In the genomic region with DNA sequence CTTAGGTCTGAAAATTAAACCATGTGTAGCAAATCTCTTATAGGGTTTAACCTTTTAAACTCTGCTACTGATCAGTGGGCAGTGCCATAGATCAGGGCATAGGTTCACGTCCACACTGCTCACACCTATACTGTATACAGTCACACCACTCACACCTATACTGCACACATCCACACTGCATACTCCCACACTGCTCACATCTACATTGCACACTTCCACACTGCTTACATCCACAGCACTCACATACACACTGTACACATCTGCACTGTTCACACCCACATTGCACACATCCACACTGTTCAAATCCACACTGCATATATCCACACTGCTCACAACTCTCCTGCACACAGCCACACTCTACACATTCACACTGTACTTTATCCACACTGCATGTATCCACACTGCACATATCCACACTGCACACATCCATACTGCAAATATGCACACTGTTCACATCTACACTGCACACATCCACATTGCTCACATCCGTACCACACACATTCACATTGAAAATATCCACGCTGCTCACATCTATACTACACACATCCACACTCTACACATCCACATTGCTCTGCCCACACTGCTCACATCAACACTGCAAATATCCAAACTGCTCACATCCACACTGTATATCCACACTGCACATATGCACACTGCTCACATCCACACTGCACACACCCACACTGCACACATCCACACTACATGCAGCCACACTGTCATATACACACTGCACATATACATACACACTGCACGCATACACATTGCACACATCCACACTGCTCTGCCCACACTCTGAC, we compare ENCODE assay signal across 12 mouse cellular contexts.
A peak's percentile ranks its signal among the peaks of the same experiment; 100 is the strongest.
DNase-seq lines count a peak whose midpoint lies in the region; ATAC-seq and TF ChIP-seq lines count a peak whose summit lies in the region.
"Had no signal": no experiment of that assay in that cellular context is flagged by ENCODE, and none has a peak within 500 bp of the region (broad histone marks: within the 10 kb centered on the region; RNA-seq: fewer than 3 reads in every experiment).

No protein-coding gene starts in this region.

- no peak overlapping the region for H3K9ac ChIP-seq in heart, embryonic 15.5 days
- no peak overlapping the region for H3K9ac ChIP-seq in midbrain, embryonic 13.5 days (replicated peaks)
- no peak overlapping the region for H3K9ac ChIP-seq in midbrain, postnatal 0 days (replicated peaks; ENCODE audit: low read length, poor library complexity, severe bottlenecking)
- H3K9ac ChIP-seq in hindbrain, embryonic 14.5 days: no peak overlapping the region
- no peak overlapping the region for H3K9ac ChIP-seq in neural tube, embryonic 14.5 days (replicated peaks; ENCODE audit: low read depth, low read length)

- H3K27me3 ChIP-seq in heart, embryonic 15.5 days: no peaks in the 10 kb centered on the region
- H3K27me3 ChIP-seq in midbrain, embryonic 13.5 days: no peaks in the 10 kb centered on the region
- H3K27me3 ChIP-seq in midbrain, postnatal 0 days (ENCODE audit: insufficient read depth, low read length): no peaks in the 10 kb centered on the region
- H3K27me3 ChIP-seq in hindbrain, embryonic 14.5 days (ENCODE audit: control insufficient read depth, insufficient read depth, low read length): no peaks in the 10 kb centered on the region
- H3K27me3 ChIP-seq in neural tube, embryonic 14.5 days (ENCODE audit: control insufficient read depth, insufficient read depth, low read length): no peaks in the 10 kb centered on the region

- 91% methylated on average over 4 of the region's 4 CpGs for WGBS in heart, embryonic 15.5 days
- 94% methylated on average over 4 of the region's 4 CpGs for WGBS in midbrain, embryonic 13.5 days
- WGBS in midbrain, postnatal 0 days: 87% methylated on average over 4 of the region's 4 CpGs
- WGBS in hindbrain, embryonic 14.5 days: 93% methylated on average over 4 of the region's 4 CpGs
- 90% methylated on average over 4 of the region's 4 CpGs for WGBS in neural tube, embryonic 14.5 days

- no peaks in the 10 kb centered on the region for H3K36me3 ChIP-seq in heart, embryonic 15.5 days
- H3K36me3 ChIP-seq in midbrain, embryonic 13.5 days: no peaks in the 10 kb centered on the region
- no peaks in the 10 kb centered on the region for H3K36me3 ChIP-seq in midbrain, postnatal 0 days (ENCODE audit: insufficient read depth, low read length)
- no peaks in the 10 kb centered on the region for H3K36me3 ChIP-seq in hindbrain, embryonic 14.5 days (replicated peaks; ENCODE audit: control insufficient read depth, insufficient read depth)
- H3K36me3 ChIP-seq in neural tube, embryonic 14.5 days (ENCODE audit: control insufficient read depth, insufficient read depth, low read length): no peaks in the 10 kb centered on the region

- H3K4me2 ChIP-seq in heart, embryonic 15.5 days: no peak overlapping the region
- H3K4me2 ChIP-seq in midbrain, embryonic 13.5 days (replicated peaks): no peak overlapping the region
- H3K4me2 ChIP-seq in midbrain, postnatal 0 days (ENCODE audit: low read depth, low read length, poor library complexity, severe bottlenecking): no peak overlapping the region
- no peak overlapping the region for H3K4me2 ChIP-seq in hindbrain, embryonic 14.5 days (replicated peaks)
- no peak overlapping the region for H3K4me2 ChIP-seq in neural tube, embryonic 14.5 days (ENCODE audit: low read depth, low read length)

- H3K9me3 ChIP-seq in heart, embryonic 15.5 days (replicated peaks): no peaks in the 10 kb centered on the region
- H3K9me3 ChIP-seq in midbrain, embryonic 13.5 days: no peaks in the 10 kb centered on the region
- H3K9me3 ChIP-seq in midbrain, postnatal 0 days (ENCODE audit: low read length): no peaks in the 10 kb centered on the region
- H3K9me3 ChIP-seq in hindbrain, embryonic 14.5 days (ENCODE audit: control insufficient read depth, low read length): no peaks in the 10 kb centered on the region
- no peaks in the 10 kb centered on the region for H3K9me3 ChIP-seq in neural tube, embryonic 14.5 days (ENCODE audit: control insufficient read depth, low read length)

- no peaks in the 10 kb centered on the region for H3K4me1 ChIP-seq in heart, embryonic 15.5 days (replicated peaks)
- 0 out of 2 replicates have a peak, but pooled peaks cover 4% of the 10 kb centered on the region for H3K4me1 ChIP-seq in midbrain, embryonic 13.5 days (replicated peaks)
- H3K4me1 ChIP-seq in midbrain, postnatal 0 days (ENCODE audit: insufficient read depth, low read length): no peaks in the 10 kb centered on the region
- H3K4me1 ChIP-seq in hindbrain, embryonic 14.5 days (replicated peaks; ENCODE audit: control insufficient read depth, insufficient read depth, low read length): no peaks in the 10 kb centered on the region; the same call in 1 of the 2 replicates
- H3K4me1 ChIP-seq in neural tube, embryonic 14.5 days (ENCODE audit: control insufficient read depth, insufficient read depth, low read length): 0 out of 2 replicates have a peak, but pooled peaks cover 3% of the 10 kb centered on the region

- no peak for TF ChIP-seq CTCF in midbrain, postnatal 0 days (IDR thresholded peaks at IDR 0.05)

- peak; percentile 50; the same call in 1 of the 2 replicates for ATAC-seq in heart, embryonic 15.5 days (replicated peaks; ENCODE audit: insufficient number of reproducible peaks, insufficient read depth, low FRiP score, low read depth)
- peak; percentile 59 for ATAC-seq in midbrain, embryonic 13.5 days
- no peak for ATAC-seq in midbrain, postnatal 0 days (ENCODE audit: low FRiP score)
- ATAC-seq in hindbrain, embryonic 14.5 days (ENCODE audit: low FRiP score): peak; percentile 48
- peak; percentile 73; the same call in 1 of the 2 replicates for ATAC-seq in neural tube, embryonic 14.5 days (ENCODE audit: low read depth)

- no peak overlapping the region for H3K27ac ChIP-seq in heart, embryonic 15.5 days
- H3K27ac ChIP-seq in midbrain, embryonic 13.5 days: no peak overlapping the region
- H3K27ac ChIP-seq in midbrain, postnatal 0 days (ENCODE audit: low read depth, low read length): no peak overlapping the region
- H3K27ac ChIP-seq in hindbrain, embryonic 14.5 days: no peak overlapping the region
- H3K27ac ChIP-seq in neural tube, embryonic 14.5 days (ENCODE audit: low read depth, low read length): no peak overlapping the region

- H3K4me3 ChIP-seq in heart, embryonic 15.5 days: no peak overlapping the region
- no peak overlapping the region for H3K4me3 ChIP-seq in midbrain, embryonic 13.5 days (replicated peaks)
- no peak overlapping the region for H3K4me3 ChIP-seq in midbrain, postnatal 0 days (ENCODE audit: low read depth, low read length)
- H3K4me3 ChIP-seq in hindbrain, embryonic 14.5 days (replicated peaks; ENCODE audit: low read length): no peak overlapping the region
- H3K4me3 ChIP-seq in neural tube, embryonic 14.5 days (ENCODE audit: low read depth, low read length): no peak overlapping the region

- DNase-seq in heart, postnatal 4 days: no peak
- no peak for DNase-seq in midbrain, postnatal 0 days (ENCODE audit: low spot score)
- no peak for DNase-seq in hindbrain, embryonic 14.5 days (ENCODE audit: low spot score)
- no peak for DNase-seq in natural killer cell, adult 2 months (ENCODE audit: low spot score in 2 of 2)
- no peak for DNase-seq in kidney, adult 18-20 months
- DNase-seq: gastrocnemius, postnatal 36 days; heart, postnatal 14 days; lung, adult 2 months; thymus, postnatal 14 days had no signal
